In the genomic region with DNA sequence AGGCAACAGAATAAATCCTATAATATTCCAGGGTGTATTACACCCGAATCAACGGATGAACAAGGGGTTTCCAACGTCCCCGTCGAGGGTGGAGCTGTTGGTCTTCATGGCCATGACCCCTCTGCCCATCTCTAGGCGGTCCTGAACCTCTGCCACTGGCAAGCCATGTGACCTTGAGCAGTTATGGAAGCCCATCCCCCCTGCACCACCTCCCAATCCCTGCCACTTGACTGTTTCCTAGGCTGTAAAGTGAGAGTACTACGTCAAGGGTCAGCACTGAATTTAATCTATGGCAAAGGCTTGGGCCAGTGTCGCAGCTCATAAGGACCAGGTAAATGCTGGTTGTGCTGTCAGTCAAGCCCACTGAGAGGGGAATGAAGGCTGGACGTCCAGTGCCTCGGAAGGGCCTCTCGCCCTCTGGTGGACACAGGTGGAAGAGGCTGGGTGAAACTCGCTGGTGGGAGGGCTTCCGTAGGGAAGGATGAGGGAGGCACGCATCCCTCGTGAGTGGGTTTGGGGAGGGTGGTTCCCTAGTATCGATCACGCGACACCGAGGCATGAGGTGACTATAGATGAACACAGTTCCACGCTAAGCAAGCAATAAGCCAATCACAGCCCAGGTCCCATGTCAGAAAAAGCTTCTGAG, we compare ENCODE assay signal across 8 mouse cellular contexts. TPM values are rescaled to one million over a fixed set of nuclear protein-coding genes. Genes with fewer than 3 reads are reported as not detected.
DNase-seq lines count a peak whose midpoint lies in the region; ATAC-seq and TF ChIP-seq lines count a peak whose summit lies in the region.

No protein-coding gene starts in this region.

- no peak overlapping the region for H3K27ac ChIP-seq in hindbrain, embryonic 13.5 days
- H3K27ac ChIP-seq in liver, embryonic 14.5 days, result no peak overlapping the region
- no peak overlapping the region for H3K27ac ChIP-seq in neural tube, embryonic 11.5 days (ENCODE audit: low read depth, low read length)

- ATAC-seq in erythroblast, adult 5-6 weeks (replicated peaks; ENCODE audit: low FRiP score, poor library complexity, severe bottlenecking), result peak; percentile 67
- ATAC-seq in hindbrain, embryonic 13.5 days (ENCODE audit: low FRiP score), result peak; percentile 61
- ATAC-seq in liver, embryonic 14.5 days (ENCODE audit: insufficient read depth), result no peak
- peak; percentile 46; the same call in 1 of the 2 replicates for ATAC-seq in neural tube, embryonic 11.5 days (ENCODE audit: insufficient read depth, low FRiP score, low TSS enrichment)

- H3K36me3 ChIP-seq in hindbrain, embryonic 13.5 days, result peaks cover 57% of the 10 kb centered on the region
- H3K36me3 ChIP-seq in liver, embryonic 14.5 days (replicated peaks; ENCODE audit: control insufficient read depth, insufficient read depth, low read depth), result no peaks in the 10 kb centered on the region
- peaks cover 3% of the 10 kb centered on the region; the same call in 1 of the 2 replicates for H3K36me3 ChIP-seq in neural tube, embryonic 11.5 days (ENCODE audit: control insufficient read depth, insufficient read depth, low read length)

- H3K4me3 ChIP-seq in hindbrain, embryonic 13.5 days, result no peak overlapping the region
- no peak overlapping the region for H3K4me3 ChIP-seq in liver, embryonic 14.5 days (ENCODE audit: insufficient read depth in 1 of 2, low read depth in 2 of 2, low read length in 2 of 2)
- H3K4me3 ChIP-seq in neural tube, embryonic 11.5 days (ENCODE audit: low read depth, low read length), result no peak overlapping the region

- H3K9ac ChIP-seq in hindbrain, embryonic 13.5 days, result no peak overlapping the region
- no peak overlapping the region for H3K9ac ChIP-seq in liver, embryonic 14.5 days (replicated peaks)
- no peak overlapping the region for H3K9ac ChIP-seq in neural tube, embryonic 11.5 days (ENCODE audit: low read length)

- intact Hi-C loops in left cerebral cortex, postnatal 4 days (cut with DNase I), result no loop called here

- no peaks in the 10 kb centered on the region for H3K9me3 ChIP-seq in hindbrain, embryonic 13.5 days
- no peaks in the 10 kb centered on the region for H3K9me3 ChIP-seq in liver, embryonic 14.5 days (ENCODE audit: control insufficient read depth, low read length)
- no peaks in the 10 kb centered on the region for H3K9me3 ChIP-seq in neural tube, embryonic 11.5 days (ENCODE audit: control insufficient read depth, low read length)

- TF ChIP-seq CTCF in liver, embryonic 14.5 days (IDR thresholded peaks at IDR 0.05; ENCODE audit: low read depth), result peak; percentile 91

- H3K27me3 ChIP-seq in hindbrain, embryonic 13.5 days, result no peaks in the 10 kb centered on the region
- H3K27me3 ChIP-seq in liver, embryonic 14.5 days (ENCODE audit: control insufficient read depth, insufficient read depth, low read length), result no peaks in the 10 kb centered on the region
- no peaks in the 10 kb centered on the region for H3K27me3 ChIP-seq in neural tube, embryonic 11.5 days (ENCODE audit: control insufficient read depth, insufficient read depth, low read length)

- no peaks in the 10 kb centered on the region for H3K4me1 ChIP-seq in hindbrain, embryonic 13.5 days (replicated peaks)
- no peaks in the 10 kb centered on the region for H3K4me1 ChIP-seq in liver, embryonic 14.5 days (replicated peaks; ENCODE audit: control insufficient read depth in 2 of 2, insufficient read depth in 2 of 2, low read length in 1 of 2)
- H3K4me1 ChIP-seq in neural tube, embryonic 11.5 days (ENCODE audit: control insufficient read depth, insufficient read depth, low read length), result no peaks in the 10 kb centered on the region

- WGBS in hindbrain, embryonic 13.5 days, result 30% methylated on average over 20 of the region's 20 CpGs
- 14% methylated on average over 20 of the region's 20 CpGs for WGBS in liver, embryonic 14.5 days (ENCODE audit: insufficient replicate concordance)
- WGBS in neural tube, embryonic 11.5 days, result 32% methylated on average over 20 of the region's 20 CpGs

- no peak overlapping the region for H3K4me2 ChIP-seq in hindbrain, embryonic 13.5 days
- no peak overlapping the region for H3K4me2 ChIP-seq in liver, embryonic 14.5 days (ENCODE audit: low read depth)
- no peak overlapping the region for H3K4me2 ChIP-seq in neural tube, embryonic 11.5 days (ENCODE audit: low read depth)

- peak; percentile 62 for DNase-seq in left cerebral cortex, postnatal 4 days
- DNase-seq in left cerebral cortex, adult 11 months (ENCODE audit: low spot score), result no peak
- DNase-seq in Muller cell, postnatal 12 days (ENCODE audit: inconsistent ontology term), result peak; percentile 47
- no peak for DNase-seq in liver, embryonic 14.5 days (ENCODE audit: low read depth in 3 of 3, low spot score in 3 of 3)
- DNase-seq in neural tube, embryonic 11.5 days (ENCODE audit: low spot score), result peak; percentile 59
- no peak for DNase-seq in urinary bladder, adult 2 months (ENCODE audit: low spot score)

- TF ChIP-seq EP300 in liver, embryonic 14.5 days (IDR thresholded peaks at IDR 0.05; ENCODE audit: low read depth), result no peak

RNA-seq across cellular contexts. Expression of gene Tmem44, which starts 18.8 kb away (rescaled TPM):
- total RNA-seq in left cerebral cortex, postnatal 4 days (2021), result 100 to 1,000 TPM; 101 to 112 TPM
- total RNA-seq in erythroblast, adult 5-6 weeks (2015; ENCODE audit: low replicate concordance), result 0.21 TPM in 1 of 2 replicates, not detected in the other
- total RNA-seq in erythroblast, adult 5-6 weeks (2017; ENCODE audit: low replicate concordance), result 0.70 and 0.77 TPM in 2 replicates
- polyA plus RNA-seq in hindbrain, embryonic 13.5 days (2015; fragmentation: Nextera tagmentation; extraction: Ambion mirVana), result 73.7 and 82.8 TPM in 2 replicates
- 0.85 and 0.87 TPM in 2 replicates for polyA plus RNA-seq in liver, embryonic 14.5 days (2012; rRNA removed)
- 0.46 and 0.48 TPM in 2 replicates for polyA plus RNA-seq in liver, embryonic 14.5 days (2014; fragmentation: Nextera tagmentation; extraction: Ambion mirVana)
- polyA plus RNA-seq in neural tube, embryonic 11.5 days (2014; fragmentation: Nextera tagmentation; extraction: Ambion mirVana), result 32.8 and 34.9 TPM in 2 replicates
- 6.2 and 6.3 TPM in 2 replicates for polyA plus RNA-seq in urinary bladder, adult 2 months (2012; rRNA removed)

RNA-seq across cellular contexts. Expression of gene Lsg1, which starts 55.5 kb away (rescaled TPM):
- 10 to 100 TPM; 28.6 to 29.8 TPM for total RNA-seq in left cerebral cortex, postnatal 4 days (2021)
- total RNA-seq in erythroblast, adult 5-6 weeks (2015; ENCODE audit: low replicate concordance), result 9.2 and 11.5 TPM in 2 replicates
- total RNA-seq in erythroblast, adult 5-6 weeks (2017; ENCODE audit: low replicate concordance), result 18.0 and 36.7 TPM in 2 replicates
- polyA plus RNA-seq in hindbrain, embryonic 13.5 days (2015; fragmentation: Nextera tagmentation; extraction: Ambion mirVana), result 59.8 and 60.3 TPM in 2 replicates
- 7.1 and 12.3 TPM in 2 replicates for polyA plus RNA-seq in liver, embryonic 14.5 days (2012; rRNA removed)
- 28.2 and 28.8 TPM in 2 replicates for polyA plus RNA-seq in liver, embryonic 14.5 days (2014; fragmentation: Nextera tagmentation; extraction: Ambion mirVana)
- 79.4 and 83.2 TPM in 2 replicates for polyA plus RNA-seq in neural tube, embryonic 11.5 days (2014; fragmentation: Nextera tagmentation; extraction: Ambion mirVana)
- 22.0 and 22.5 TPM in 2 replicates for polyA plus RNA-seq in urinary bladder, adult 2 months (2012; rRNA removed)

Comparison
In these comparisons a context has a peak if more than half of its experiments do, and no peak if none do; other contexts are left out.
1. DNase-seq: peak in left cerebral cortex, postnatal 4 days (single experiment), Muller cell, postnatal 12 days (single experiment) and neural tube, embryonic 11.5 days (single experiment); none in left cerebral cortex, adult 11 months (single experiment), liver, embryonic 14.5 days (0 of 3) and urinary bladder, adult 2 months (single experiment).